Mouse (Mus musculus): ENCODE measurements at regions not wholly inside any gene's neighbourhood (a gene's known extent, or its start where the extent isn't known, plus 50 kb on each side); places are given as distances from the start of the nearest gene placed in this dataset.

GRCm38 (mm10) chr14:46529086-46529715 lies 138.7 kb upstream of the Bmp4 start:
- no peak for DNase-seq (ENCODE audit: low spot score)

DNA sequence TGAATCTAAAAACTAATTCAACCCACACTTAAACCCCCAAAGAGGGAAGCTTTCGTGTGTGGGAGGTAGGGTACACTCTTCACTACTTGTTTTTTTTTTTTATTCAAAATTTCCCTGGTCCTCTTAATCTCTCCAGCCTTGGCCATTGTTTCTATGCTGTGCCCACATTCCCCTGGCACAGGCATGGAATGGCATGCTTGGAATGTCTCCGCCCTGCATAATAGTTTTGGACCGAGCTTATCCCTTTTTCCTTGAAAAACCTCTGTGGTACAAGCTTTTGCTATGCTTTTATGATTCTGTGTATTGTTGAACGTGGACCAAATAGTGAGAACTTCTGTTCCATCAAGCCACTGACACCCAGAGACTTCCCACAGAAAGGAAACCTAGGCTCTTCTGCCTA lies 126.8 kb upstream of the Bmp4 start:
- no peak for DNase-seq (ENCODE audit: low spot score)

- no peak for DNase-seq (ENCODE audit: low spot score)
These were observed 125.8 kb upstream of the Bmp4 start for GRCm38 (mm10) chr14:46516285-46516684.

- no peak for DNase-seq (ENCODE audit: low spot score)
These were observed 123.9 kb upstream of the Bmp4 start for GRCm38 (mm10) chr14:46514262-46514932.

GRCm38 (mm10) chr14:46512118-46512517 lies 121.6 kb upstream of the Bmp4 start:
- no peak for DNase-seq (ENCODE audit: low spot score)

GRCm38 (mm10) chr14:46508871-46509270 lies 118.4 kb upstream of the Bmp4 start:
- DNase-seq (ENCODE audit: low spot score), result no peak

DNA sequence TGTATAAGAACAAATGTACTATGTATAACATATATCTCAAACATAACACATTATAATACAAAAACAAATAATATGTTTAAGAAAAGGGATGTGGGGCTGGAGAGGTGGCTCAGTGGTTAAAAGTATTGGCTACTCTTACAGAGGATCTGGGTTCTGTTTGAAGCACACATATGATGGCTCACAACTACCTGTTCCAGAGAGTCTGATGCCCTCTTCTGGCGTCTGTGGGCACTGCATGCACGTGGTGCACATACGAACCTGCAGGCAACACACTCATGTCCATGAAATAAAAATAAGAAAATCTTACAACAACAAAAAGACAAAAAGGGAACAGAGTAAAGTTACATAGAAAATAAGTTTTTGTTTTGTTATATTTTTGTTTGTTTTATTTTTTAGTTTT lies 114.8 kb upstream of the Bmp4 start:
- no peak for DNase-seq (ENCODE audit: low spot score)

GRCm38 (mm10) chr14:46491601-46492000 lies 101.1 kb upstream of the Bmp4 start:
- DNase-seq (ENCODE audit: low spot score), result peak; percentile 25

DNA sequence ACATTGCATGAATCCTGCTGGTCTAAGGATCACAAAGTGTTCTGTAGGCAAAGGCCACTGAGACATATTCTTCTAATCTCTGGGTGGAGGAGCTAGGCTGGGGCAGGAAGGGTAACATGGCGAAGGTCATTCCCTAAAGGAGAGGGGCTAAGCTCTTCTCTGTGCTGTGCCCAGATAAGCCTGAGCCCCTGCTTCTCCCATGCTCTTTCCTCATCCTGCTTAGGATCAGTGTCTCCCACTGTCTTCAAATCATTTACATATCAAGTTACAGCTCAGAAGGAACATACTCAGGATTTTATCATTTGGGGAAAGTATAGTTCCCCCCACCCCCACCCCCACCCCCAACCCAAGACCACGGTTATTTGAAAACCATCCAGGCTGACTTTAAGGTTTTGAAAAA lies 100.7 kb upstream of the Bmp4 start:
- DNase-seq (ENCODE audit: low spot score), result no peak

GRCm38 (mm10) chr14:46487551-46487950 lies 97.1 kb upstream of the Bmp4 start:
- no peak for DNase-seq (ENCODE audit: low spot score)

- no peak for DNase-seq (ENCODE audit: low spot score)
These were observed 89.9 kb upstream of the Bmp4 start for GRCm38 (mm10) chr14:46480396-46480795.

DNA sequence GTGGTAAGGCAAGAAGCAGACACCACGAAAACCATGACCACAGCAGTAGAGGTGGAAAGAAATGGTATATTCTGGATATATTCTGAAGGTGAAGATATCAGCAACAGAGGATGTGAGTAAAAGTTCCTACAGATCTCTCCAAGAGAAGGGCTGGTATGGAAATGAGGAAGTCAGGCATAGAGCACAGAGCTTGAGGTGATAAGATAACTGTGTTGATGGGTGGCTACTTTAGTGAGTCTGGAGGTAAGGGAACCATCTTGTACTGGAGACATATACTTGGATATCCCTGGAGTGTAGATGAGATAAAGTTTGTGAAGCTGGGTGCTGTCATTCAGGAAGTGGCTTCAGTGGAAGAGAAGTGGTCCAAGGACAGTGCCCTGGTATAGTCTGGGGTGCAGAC lies 85.5 kb upstream of the Bmp4 start:
- DNase-seq (ENCODE audit: low spot score), result no peak

DNA sequence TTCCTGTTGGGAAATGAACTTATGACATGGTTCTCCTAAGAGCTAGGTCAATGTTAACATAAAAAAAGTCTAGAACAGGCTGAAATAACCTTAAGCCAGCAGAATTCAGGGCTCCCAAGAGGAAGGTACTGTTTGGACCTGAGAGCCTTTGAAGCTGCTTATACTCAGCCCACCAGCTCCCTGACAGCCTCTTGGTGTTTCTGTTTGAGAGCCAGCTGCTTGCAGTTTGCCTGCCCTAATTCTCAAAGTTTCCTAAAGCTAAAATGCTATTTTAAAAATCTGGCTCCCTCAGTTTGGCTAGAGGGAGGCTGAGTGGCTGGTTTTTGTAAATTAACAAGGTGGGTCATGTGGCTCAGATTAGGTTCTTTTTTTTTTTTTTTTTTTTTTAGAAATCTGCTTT lies 72.5 kb upstream of the Bmp4 start:
- no peak for DNase-seq (ENCODE audit: low spot score)

DNA sequence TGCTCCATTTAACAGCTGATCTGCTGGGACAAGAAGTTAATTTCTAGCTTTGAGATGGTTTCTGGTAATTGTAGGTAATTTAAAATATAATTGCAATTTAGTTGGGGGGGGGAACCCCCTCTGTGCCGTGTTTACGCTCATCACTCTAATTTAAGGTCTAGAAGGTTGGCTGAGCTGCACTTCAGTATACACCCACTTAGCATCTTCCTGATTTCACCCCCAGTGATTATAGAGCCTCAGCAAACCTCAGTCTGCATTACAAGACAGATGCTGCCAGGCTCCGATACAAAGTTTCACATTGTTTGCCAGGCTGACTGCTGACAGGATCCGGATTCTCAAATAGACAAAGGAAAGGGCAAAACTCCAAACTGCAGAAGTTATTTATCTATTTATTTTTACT lies 71.5 kb upstream of the Bmp4 start:
- no peak for DNase-seq (ENCODE audit: low spot score)

GRCm38 (mm10) chr14:46454500-46454899 lies 64.0 kb upstream of the Bmp4 start:
- DNase-seq (ENCODE audit: low spot score), result no peak

GRCm38 (mm10) chr14:46441696-46442095 lies 51.2 kb upstream of the Bmp4 start:
- no peak for DNase-seq (ENCODE audit: low spot score)

Measured in embryo, embryonic 10 days (tissue).